Comparison of ENCODE assay signal across 8 mouse cellular contexts in genomic region chr14:20393205-20393913, GRCm38 (mm10). TPM values are rescaled to one million over a fixed set of nuclear protein-coding genes. Genes with fewer than 3 reads are reported as not detected.
DNase-seq lines count a peak whose midpoint lies in the region; ATAC-seq lines count a peak whose summit lies in the region.

Gene Mrps16 (minus strand): TSS chr14:20393634.

- ATAC-seq in megakaryocyte progenitor cell, adult 5-6 weeks (replicated peaks; ENCODE audit: poor library complexity) = peak; percentile 91

- DNase-seq in adipocyte (ENCODE audit: low spot score) = peak; percentile 93
- peak; percentile 97 for DNase-seq in embryo, embryonic 10 days (ENCODE audit: low spot score)
- DNase-seq in gastrocnemius, postnatal 10 days = peak; percentile 91
- peak; percentile 98 for DNase-seq in induced T-regulatory cell, adult 2 months (ENCODE audit: low read depth)
- peak; percentile 91 to 95 for DNase-seq in left cerebral cortex, adult 9 months (ENCODE audit: low spot score in 2 of 2)
- DNase-seq in right cerebral cortex, postnatal 14 days = peak; percentile 92
- peak; percentile 90 to 94 for DNase-seq in urinary bladder, postnatal 36 days (ENCODE audit: low spot score in 2 of 2)

RNA-seq across cellular contexts. Expression of gene Mrps16, which starts in this region (rescaled TPM):
- total RNA-seq in gastrocnemius, postnatal 10 days (2021) = 10 to 100 TPM; 47.1 to 50.9 TPM
- 89.6 and 90.7 TPM in 2 replicates for total RNA-seq in megakaryocyte progenitor cell, adult 5-6 weeks (2015)
- 43.4 and 45.8 TPM in 2 replicates for total RNA-seq in megakaryocyte progenitor cell, adult 5-6 weeks (2017)

Comparison
In these comparisons a context has a peak if more than half of its experiments do, and no peak if none do; other contexts are left out.
1. Peak in every context shown above with its lines: DNase-seq and ATAC-seq.